Mouse (Mus musculus) G1E (cell line): ENCODE measurements around the gene Cog8.

Source experiments
- CTCF ChIP-seq: IDR thresholded peaks from 2 replicates; pipeline ENCODE4 v1.5.1; 2012; ENCODE audit warnings: low read depth, low read length, inconsistent platforms, mixed read lengths
- GATA1 ChIP-seq: IDR thresholded peaks from 2 replicates; pipeline ENCODE4 v1.6.1; 2012; ENCODE audit warnings: borderline replicate concordance, low read length, inconsistent platforms, mixed read lengths
- GATA2 ChIP-seq: IDR thresholded peaks from 2 replicates; pipeline ENCODE4 v1.6.1; 2012; ENCODE audit warnings: low read depth, low read length, inconsistent platforms, borderline replicate concordance
- POLR2AphosphoS5 ChIP-seq: IDR thresholded peaks from 2 replicates; pipeline ENCODE4 v1.6.1; 2012; ENCODE audit warnings: low read depth, low read length, inconsistent platforms; ENCODE audit not compliant: insufficient replicate concordance
- TAL1 ChIP-seq: conservative IDR thresholded peaks from 2 replicates; pipeline ENCODE4 v1.6.1; 2012; ENCODE audit warnings: low read depth, low read length, inconsistent platforms, mixed read lengths

DNA sequence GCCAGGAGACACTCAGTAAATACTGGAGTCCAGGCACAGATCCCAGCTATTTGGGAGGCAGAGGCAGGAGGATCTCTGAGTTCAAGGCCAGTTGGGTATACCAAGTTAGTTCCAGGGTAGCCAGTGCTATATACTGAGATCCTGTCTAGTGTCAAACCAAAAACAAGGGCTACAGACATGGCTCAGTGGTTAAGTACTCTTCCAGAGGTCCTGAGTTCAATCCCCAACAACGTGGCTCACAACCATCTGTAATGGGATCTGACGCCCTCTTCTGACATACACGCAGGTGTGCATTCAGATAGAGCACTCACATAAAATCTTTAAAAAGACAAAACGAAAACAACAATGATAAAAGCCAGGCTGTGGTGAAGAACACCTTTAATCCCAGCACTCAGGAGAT lies 7.0 kb downstream of the Cog8 start:
- no peak for TF ChIP-seq CTCF
- TF ChIP-seq GATA1: no peak
- no peak for TF ChIP-seq POLR2AphosphoS5
- TF ChIP-seq GATA2: no peak
- TF ChIP-seq TAL1: no peak
